Mouse (Mus musculus): ENCODE measurements around the gene Olr1. TPM values are rescaled to one million over a fixed set of nuclear protein-coding genes. Genes with fewer than 3 reads are reported as not detected.
A peak's percentile ranks its signal among the peaks of the same experiment; 100 is the strongest.
"Not testable (repeated sequence)": the region's sequence is repeated elsewhere in the genome, so short reads cannot be mapped to it uniquely, and the experiment has no call there.

Gene Olr1
- polyA plus RNA-seq, 1 experiment from 2014 or later = not detected

DNA sequence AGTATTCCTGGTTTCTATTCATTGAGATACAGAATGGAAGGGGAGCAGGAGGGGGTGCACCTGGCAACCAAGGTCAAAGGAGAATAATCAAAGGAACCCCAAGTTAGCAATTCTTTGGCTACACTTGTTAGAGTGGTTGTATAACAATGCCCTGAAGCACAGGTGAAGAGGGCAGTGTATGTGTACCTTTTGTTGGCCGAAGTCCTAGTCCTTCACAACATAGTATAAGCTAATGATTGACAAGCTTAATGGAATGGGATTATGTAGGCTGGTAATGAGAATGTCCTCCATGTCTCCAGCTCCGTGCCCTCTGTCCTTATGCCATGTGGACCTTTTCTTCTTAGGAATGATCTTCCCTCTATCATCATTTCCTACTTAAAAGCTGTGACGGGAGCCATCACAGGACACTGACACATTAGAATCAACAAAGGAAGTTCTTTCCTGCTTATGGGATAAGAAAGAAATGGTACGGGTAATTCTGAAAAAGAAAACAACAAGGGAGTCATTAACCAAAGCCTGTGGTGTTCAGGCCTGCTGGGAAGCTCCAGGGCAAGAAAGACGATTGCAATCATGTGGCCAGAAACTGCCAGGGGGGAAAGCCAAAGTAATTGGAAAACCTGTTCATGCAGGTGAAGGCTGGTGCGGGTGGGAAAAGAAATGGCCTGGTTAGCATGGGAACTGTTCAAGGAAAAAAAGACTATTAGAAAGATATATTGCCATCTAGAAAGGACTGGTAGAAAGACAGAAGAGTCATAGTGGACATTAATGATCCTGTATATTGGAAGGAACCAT is 3.4 kb upstream of the Olr1 start:
- Histone ChIP-seq H3K27ac (no peak overlapping the region), H3K4me2 (replicated peaks) (no peak overlapping the region), H3K9me3 (no peaks in the 10 kb centered on the region), H3K4me1 (peaks cover 11% of the 10 kb centered on the region; the same call in 1 of the 2 replicates), H3K9ac (no peak overlapping the region), H3K27me3 (no peaks in the 10 kb centered on the region), H3K4me3 (no peak overlapping the region), H3K36me3 (no peaks in the 10 kb centered on the region)
- ATAC-seq (ENCODE audit: low FRiP score, low read depth) = no peak
- 59% methylated on average over 6 of the region's 6 CpGs for WGBS

DNA sequence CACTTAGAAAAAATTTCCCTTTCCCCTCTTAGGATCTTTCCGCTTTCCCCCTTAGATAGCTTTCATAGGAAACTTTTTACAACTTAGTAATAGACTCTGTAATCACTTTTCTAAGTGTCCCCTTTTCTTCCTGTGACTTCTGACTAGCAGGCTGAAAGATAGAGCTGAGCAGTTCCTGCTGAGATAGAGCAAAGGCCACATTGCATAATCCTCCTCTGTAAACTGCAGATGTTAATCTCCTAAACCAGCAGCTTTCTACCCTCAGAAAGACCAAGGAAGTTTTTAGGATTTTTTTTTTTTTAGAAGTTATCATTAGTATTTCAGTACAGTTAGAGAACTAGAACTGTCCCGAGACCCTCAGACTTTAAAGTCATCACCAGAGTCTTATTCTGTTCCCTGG is 3.5 kb downstream of the Olr1 start:
- 86% methylated on average over 2 of the region's 2 CpGs for WGBS
- Histone ChIP-seq H3K27me3 (no peaks in the 10 kb centered on the region), H3K4me1 (no peaks in the 10 kb centered on the region), H3K9ac (no peak overlapping the region), H3K9me3 (peaks cover 4% of the 10 kb centered on the region), H3K4me2 (replicated peaks) (no peak overlapping the region), H3K4me3 (no peak overlapping the region), H3K36me3 (no peaks in the 10 kb centered on the region), H3K27ac (no peak overlapping the region)
- no peak for ATAC-seq (ENCODE audit: low FRiP score, low read depth)

DNA sequence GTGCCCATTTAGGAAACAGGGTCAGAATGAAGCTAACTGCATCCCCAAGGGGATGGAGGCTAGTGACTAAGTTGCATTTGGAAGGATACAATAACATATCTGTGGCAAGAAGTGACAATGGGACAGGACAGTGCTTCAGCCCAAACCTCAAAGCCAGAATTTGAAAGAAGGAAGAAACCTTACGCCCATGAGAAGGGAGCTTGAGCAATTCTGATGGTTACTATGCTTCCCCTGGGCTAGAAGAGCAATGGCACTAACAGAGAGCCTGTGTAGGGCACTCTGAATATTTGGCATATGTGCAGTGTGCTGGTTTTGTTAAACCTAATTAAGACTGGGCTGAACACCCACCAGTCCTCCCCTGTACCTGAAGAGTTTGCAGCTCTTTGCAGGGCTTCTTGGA is 7.4 kb downstream of the Olr1 start:
- H3K4me1 ChIP-seq; ATAC-seq (ENCODE audit: low FRiP score, low read depth); H3K9ac ChIP-seq; H3K4me2 ChIP-seq (replicated peaks); H3K27me3 ChIP-seq; H3K4me3 ChIP-seq; H3K27ac ChIP-seq; H3K9me3 ChIP-seq; H3K36me3 ChIP-seq: not testable (repeated sequence)
- WGBS = 77% methylated on average over 1 of the region's 1 CpGs

DNA sequence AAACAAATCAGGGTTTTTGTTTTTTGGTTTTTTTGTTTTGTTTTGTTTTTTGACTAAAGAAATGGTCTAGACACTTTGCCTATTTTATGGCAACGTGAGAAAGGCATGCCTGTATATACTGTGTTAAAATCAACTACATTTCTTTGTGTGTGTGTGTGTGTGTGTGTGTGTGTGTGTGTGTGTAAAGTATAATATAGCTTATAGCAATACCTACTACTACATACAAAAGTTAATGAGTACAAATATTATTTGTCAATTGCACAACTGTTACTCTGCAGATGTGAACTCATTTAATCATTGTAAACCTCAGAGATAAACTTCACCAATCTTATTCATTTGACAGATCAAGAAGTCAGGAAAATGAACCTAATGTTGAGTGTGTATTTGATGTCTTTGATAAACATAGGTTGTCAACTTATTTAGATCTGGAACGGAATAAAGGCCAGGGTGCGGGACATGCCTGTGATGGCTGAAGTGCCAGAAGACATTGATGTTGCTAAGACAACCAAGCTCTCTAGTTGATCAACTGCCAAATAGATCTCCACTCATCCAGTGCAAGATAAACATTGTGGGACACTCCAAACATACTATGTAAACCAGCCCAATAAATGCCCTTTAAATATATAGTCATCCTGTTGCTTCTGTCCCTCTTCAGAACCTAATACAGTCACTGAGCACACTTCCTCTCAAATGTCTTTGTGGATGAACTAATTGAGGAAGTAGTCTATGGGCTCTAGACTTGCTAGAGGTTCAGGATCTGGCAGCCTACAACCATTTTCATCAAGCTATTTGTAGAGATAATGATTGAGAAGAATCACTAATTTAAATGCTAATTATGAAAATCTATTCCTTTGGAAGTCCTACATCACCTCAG is 9.4 kb downstream of the Olr1 start:
- no peaks in the 10 kb centered on the region for H3K9me3 ChIP-seq
- WGBS = 86% methylated on average over 3 of the region's 3 CpGs
- no peaks in the 10 kb centered on the region for H3K36me3 ChIP-seq
- no peaks in the 10 kb centered on the region for H3K27me3 ChIP-seq
- H3K4me3 ChIP-seq = no peak overlapping the region
- H3K4me2 ChIP-seq (replicated peaks) = no peak overlapping the region
- H3K4me1 ChIP-seq = no peaks in the 10 kb centered on the region
- H3K27ac ChIP-seq = no peak overlapping the region
- H3K9ac ChIP-seq = no peak overlapping the region
- ATAC-seq (ENCODE audit: low FRiP score, low read depth) = no peak

DNA sequence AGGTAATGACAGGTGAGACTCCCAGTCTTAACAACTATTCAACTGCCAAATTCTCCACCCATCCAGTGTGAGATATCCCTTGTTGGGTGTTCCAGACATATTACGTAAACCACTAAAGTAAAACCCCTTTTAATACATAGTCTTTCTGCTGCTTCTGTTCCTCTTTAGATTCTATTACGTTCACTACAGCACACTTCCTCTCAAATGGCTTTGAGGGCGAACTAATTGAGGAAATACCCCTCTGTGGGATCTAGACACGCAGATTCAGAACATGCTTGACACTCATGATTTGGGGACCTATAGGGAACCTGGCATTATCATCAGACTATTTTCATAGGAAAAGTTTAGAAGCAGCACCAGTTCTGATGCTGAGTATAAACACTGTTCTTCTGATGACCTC is 12.0 kb downstream of the Olr1 start:
- no peak for ATAC-seq (ENCODE audit: low FRiP score, low read depth)
- no peaks in the 10 kb centered on the region for H3K9me3 ChIP-seq
- WGBS = 85% methylated on average over 4 of the region's 4 CpGs
- H3K4me2 ChIP-seq (replicated peaks) = no peak overlapping the region
- H3K27ac ChIP-seq = no peak overlapping the region
- no peaks in the 10 kb centered on the region for H3K4me1 ChIP-seq
- H3K27me3 ChIP-seq = no peaks in the 10 kb centered on the region
- no peak overlapping the region for H3K4me3 ChIP-seq
- no peak overlapping the region for H3K9ac ChIP-seq
- no peaks in the 10 kb centered on the region for H3K36me3 ChIP-seq

DNA sequence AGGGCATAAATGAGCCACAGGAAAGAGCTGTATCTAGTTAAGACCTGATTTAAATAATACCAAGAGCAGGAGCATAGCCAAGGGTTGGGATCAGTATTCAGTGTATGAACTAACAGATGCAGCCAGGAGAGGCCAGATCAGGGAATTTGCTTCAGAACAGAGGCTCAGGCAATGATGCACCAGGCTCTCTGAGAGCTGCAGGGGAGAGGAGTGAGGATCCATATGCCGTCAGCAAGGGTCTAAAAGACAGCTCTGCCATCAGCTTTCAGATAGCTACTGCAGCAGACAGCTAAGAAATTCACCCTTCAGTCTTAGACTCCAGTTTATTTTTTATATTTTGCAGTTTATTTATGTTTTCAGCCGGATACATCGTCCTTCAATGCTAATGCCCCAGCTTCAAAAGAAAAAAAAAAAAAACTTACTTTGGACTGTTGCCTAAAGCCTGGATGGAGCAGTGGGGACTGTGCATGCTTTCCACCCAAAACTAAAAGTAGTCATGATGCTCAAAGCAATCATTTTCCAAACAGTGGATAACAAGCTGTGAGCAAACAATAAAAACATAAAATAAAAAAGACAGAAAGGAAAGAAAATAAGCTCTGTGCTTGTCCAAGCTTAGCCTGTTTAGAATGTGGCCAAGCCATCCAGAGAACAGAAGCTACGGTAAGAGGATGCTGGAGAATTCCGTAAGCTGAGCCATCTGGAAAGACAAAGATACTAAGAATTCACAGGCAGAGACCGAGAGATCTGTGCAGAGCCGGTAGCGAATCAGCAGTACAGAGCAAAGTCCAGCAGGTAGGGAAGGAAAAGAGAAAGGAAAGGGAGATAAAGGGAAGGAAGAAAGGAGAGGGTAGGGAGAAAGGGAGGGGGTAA is 26.6 kb downstream of the Olr1 start:
- Histone ChIP-seq H3K9ac (no peak overlapping the region), H3K9me3 (no peaks in the 10 kb centered on the region), H3K4me1 (no peaks in the 10 kb centered on the region), H3K27ac (no peak overlapping the region), H3K4me2 (replicated peaks) (no peak overlapping the region), H3K36me3 (no peaks in the 10 kb centered on the region), H3K4me3 (no peak overlapping the region), H3K27me3 (no peaks in the 10 kb centered on the region)
- ATAC-seq (ENCODE audit: low FRiP score, low read depth) = no peak
- 65% methylated on average over 8 of the region's 8 CpGs for WGBS

DNA sequence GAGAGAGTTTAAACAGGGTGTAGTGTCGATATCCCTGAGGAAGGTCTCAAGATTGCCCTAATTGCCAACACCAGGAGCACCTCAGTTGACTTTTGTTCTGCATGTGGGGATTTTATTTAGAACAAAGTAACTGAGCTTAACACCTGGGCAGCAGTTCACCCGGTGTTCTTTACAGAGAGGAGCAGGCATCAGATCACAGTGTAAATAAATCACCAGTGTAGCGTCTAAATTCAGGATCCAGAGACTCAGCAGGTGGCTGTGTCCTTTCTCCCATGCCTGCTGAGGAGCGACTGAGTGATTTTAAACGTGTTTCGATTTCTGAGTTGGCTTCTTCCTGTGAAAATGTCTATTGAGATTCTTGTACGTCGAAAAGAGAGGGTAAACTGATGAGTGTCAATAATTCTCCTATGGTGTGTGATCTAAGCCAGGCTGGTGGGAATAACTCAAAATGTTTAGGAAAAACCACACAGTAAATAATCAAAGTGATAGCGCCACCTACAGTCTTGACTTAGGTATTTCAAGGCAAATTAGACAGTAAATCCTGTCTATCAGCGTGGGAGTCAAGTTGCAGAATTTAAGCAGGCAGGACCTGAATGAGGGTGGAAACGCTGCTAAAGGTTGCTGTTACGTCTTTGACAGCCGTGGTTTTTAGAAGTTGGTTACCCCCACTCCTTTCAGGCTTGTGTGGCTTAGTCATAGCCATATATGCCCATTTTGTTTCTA is 30.4 kb downstream of the Olr1 start:
- no peaks in the 10 kb centered on the region for H3K27me3 ChIP-seq
- H3K36me3 ChIP-seq = no peaks in the 10 kb centered on the region
- no peak overlapping the region for H3K27ac ChIP-seq
- no peak overlapping the region for H3K9ac ChIP-seq
- H3K4me1 ChIP-seq = no peaks in the 10 kb centered on the region
- no peak overlapping the region for H3K4me2 ChIP-seq (replicated peaks)
- H3K9me3 ChIP-seq = no peaks in the 10 kb centered on the region
- no peak for ATAC-seq (ENCODE audit: low FRiP score, low read depth)
- WGBS = 26% methylated on average over 13 of the region's 13 CpGs
- H3K4me3 ChIP-seq = no peak overlapping the region

DNA sequence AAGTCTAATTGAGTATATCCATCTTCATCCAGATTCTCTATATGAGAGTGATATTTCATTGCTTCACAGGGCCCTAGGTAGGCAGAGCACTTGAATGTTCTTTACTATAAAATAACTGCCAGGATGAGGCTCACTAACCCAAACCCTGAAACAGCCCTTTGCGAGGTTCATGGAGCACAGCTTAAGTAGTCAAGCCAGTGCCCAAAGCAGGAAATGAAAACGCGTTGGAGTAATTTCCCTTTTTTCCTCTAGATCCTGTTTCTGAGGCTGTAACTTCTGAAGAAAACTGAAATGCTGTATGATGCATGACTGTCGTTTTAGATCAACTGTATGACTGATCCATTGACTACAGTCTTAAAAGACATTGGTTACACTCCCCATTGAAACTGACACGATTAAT is 34.3 kb downstream of the Olr1 start:
- Histone ChIP-seq H3K4me1 (no peaks in the 10 kb centered on the region), H3K27ac (no peak overlapping the region), H3K27me3 (no peaks in the 10 kb centered on the region), H3K4me2 (replicated peaks) (no peak overlapping the region), H3K9ac (no peak overlapping the region), H3K9me3 (no peaks in the 10 kb centered on the region), H3K36me3 (no peaks in the 10 kb centered on the region), H3K4me3 (no peak overlapping the region)
- ATAC-seq (ENCODE audit: low FRiP score, low read depth) = no peak
- WGBS = 68% methylated on average over 5 of the region's 5 CpGs

DNA sequence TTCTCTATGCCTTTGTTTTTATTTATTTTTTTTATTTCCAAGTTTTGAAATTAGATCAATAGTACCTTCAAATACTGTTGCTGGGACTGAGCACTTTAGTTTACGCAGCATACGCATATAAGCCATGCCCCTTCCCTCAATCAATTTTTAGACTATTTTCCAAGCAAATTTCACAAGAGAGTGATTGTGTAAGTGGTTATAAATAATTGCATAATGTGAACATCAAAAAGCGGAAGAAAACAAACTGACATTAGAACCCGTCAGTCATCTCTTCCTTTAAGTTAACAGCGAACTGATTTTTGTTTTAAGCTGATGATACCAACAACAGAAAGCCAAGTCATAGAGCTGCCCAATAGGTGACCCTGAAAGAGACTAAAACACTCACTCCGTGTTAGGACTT is 35.6 kb downstream of the Olr1 start:
- Histone ChIP-seq H3K9ac (no peak overlapping the region), H3K4me1 (no peaks in the 10 kb centered on the region), H3K4me2 (replicated peaks) (no peak overlapping the region), H3K27me3 (no peaks in the 10 kb centered on the region), H3K9me3 (no peaks in the 10 kb centered on the region), H3K36me3 (no peaks in the 10 kb centered on the region), H3K4me3 (no peak overlapping the region), H3K27ac (no peak overlapping the region)
- ATAC-seq (ENCODE audit: low FRiP score, low read depth) = no peak
- WGBS = 90% methylated on average over 6 of the region's 6 CpGs

DNA sequence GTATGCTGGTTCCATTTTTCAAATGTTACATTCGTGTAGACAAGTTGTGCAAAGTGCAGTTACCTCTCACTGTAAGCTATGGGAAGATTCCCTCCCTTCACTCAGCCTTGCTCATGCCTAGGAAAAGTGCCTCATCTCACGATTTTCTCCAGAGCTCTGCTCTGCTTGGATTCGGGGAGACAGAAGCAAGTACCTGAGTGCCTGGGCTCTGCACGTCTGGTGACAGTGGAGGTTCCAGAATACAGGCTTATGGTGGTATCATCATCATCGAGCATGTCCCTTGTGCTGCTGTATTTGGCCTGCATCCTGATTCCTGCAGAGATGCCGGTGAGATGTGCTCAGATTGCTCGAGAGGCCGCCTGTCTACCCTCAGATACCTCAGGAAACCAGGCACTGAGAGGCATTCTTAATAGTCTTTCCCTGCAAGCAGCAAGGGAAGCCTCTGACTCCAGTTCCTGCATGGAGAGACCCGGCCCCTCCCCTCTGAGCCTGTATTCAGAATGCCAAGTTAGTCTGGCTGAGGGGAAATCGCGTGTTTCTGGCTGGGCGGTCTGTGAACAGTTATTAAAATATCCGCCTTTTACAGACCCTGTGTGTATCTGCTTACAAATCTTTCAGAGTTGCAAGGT is 55.4 kb downstream of the Olr1 start, which contains the start of gene Clec1a:
Gene Clec1a, minus strand, starts transcription at position 590 of the 629 bp plus-strand sequence.
- Histone ChIP-seq H3K27me3 (no peaks in the 10 kb centered on the region), H3K4me3 (no peak within 1 kb of the TSS), H3K36me3 (no peaks in the 10 kb centered on the region), H3K9me3 (no peaks in the 10 kb centered on the region), H3K4me1 (no peaks in the 10 kb centered on the region), H3K4me2 (replicated peaks) (0 out of 2 replicates have a peak within 1 kb of the TSS, but pooled peaks have one; percentile 16), H3K9ac (peak within 1 kb of the TSS; percentile 35; the same call in 1 of the 2 replicates), H3K27ac (no peak within 1 kb of the TSS)
- WGBS = 52% methylated on average over 13 of the region's 13 CpGs
- ATAC-seq (ENCODE audit: low FRiP score, low read depth) = peak; percentile 32; the same call in 1 of the 2 replicates

DNA sequence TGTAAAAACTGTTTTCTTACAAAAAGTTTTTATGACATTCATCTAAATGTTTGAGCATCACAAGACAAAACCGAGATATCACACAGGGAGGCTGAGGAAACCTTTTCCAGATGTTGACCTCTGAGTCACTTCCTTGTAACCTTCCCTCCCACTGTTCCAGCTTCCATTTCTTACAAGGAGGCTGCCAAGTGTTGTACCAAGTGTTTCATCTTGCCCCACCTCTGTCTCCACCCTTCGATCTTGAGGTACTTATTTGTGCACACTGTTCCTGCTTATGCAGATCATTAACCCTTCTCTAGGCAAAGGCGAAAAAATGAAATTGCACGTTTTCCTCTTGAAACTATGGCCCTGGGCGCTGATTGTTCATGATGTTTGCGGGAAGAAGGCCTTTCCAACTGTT is 57.2 kb downstream of the Olr1 start:
- WGBS = 52% methylated on average over 6 of the region's 6 CpGs
- ATAC-seq (ENCODE audit: low FRiP score, low read depth) = no peak
- H3K4me2 ChIP-seq (replicated peaks) = no peak overlapping the region

More for the DNA sequence above, 57.2 kb downstream of the Olr1 start:
- Histone ChIP-seq H3K36me3 (no peaks in the 10 kb centered on the region), H3K9ac (no peak overlapping the region), H3K9me3 (no peaks in the 10 kb centered on the region), H3K27me3 (no peaks in the 10 kb centered on the region), H3K4me3 (no peak overlapping the region), H3K27ac (no peak overlapping the region), H3K4me1 (no peaks in the 10 kb centered on the region)

Measured in limb, embryonic 13.5 days (tissue).